Mouse (Mus musculus) intestine, embryonic 15.5 days (tissue): Measurements from ENCODE around the gene Eya4. TPM values are rescaled to one million over a fixed set of nuclear protein-coding genes. Genes with fewer than 3 reads are reported as not detected.

Experiments
- ATAC-seq: fragments of 200-750 bp; cut with Nextera tagmentation; 2 replicates; pipeline ENCODE4 v1.8.0; 2017; ENCODE audit warnings: moderate TSS enrichment, moderate library complexity
- H3K27ac ChIP-seq: fragments of 300-500 bp; sonication (generic); 2 replicates; pipeline ENCODE4 v1.5.1; 2015; ENCODE audit warnings: mild to moderate bottlenecking, inconsistent platforms
- H3K27me3 ChIP-seq: fragments of 300-500 bp; sonication (generic); replicated peaks from 2 replicates; pipeline ENCODE4 v1.6.1; 2015; ENCODE audit warnings: inconsistent platforms
- H3K36me3 ChIP-seq: fragments of 300-500 bp; sonication (generic); 2 replicates; pipeline ENCODE4 v1.6.1; 2015; ENCODE audit warnings: inconsistent platforms
- H3K4me1 ChIP-seq: fragments of 300-500 bp; sonication (generic); replicated peaks from 2 replicates; pipeline ENCODE4 v1.6.1; 2015; ENCODE audit warnings: inconsistent platforms
- H3K4me2 ChIP-seq: fragments of 300-500 bp; sonication (generic); replicated peaks from 2 replicates; pipeline ENCODE4 v1.6.1; 2015; ENCODE audit warnings: mild to moderate bottlenecking, inconsistent platforms
- H3K4me3 ChIP-seq: fragments of 300-500 bp; sonication (generic); replicated peaks from 2 replicates; pipeline ENCODE4 v1.5.1; 2015; ENCODE audit warnings: inconsistent platforms
- H3K9ac ChIP-seq: fragments of 300-500 bp; sonication (generic); 2 replicates; pipeline ENCODE4 v1.6.1; 2015; ENCODE audit warnings: inconsistent platforms
- H3K9me3 ChIP-seq: fragments of 300-500 bp; sonication (generic); 2 replicates; pipeline ENCODE4 v1.6.1; 2016; ENCODE audit warnings: inconsistent platforms
- WGBS: fragments of 180-500 bp; shearing (Covaris S2); methylation state at CpG from one replicate; pipeline ENCODE4 v1.1.7; 2015; 5-methylcytosine and 5-hydroxymethylcytosine counted together
- polyA plus RNA-seq: library from polyadenylated mRNA; unstranded; fragments of >200 nt; fragmentation: Nextera tagmentation; extraction: Ambion mirVana; gene quantifications from 2 replicates; pipeline ENCODE4 v1.2.1, GENCODE M21; 2015

Gene Eya4
- polyA plus RNA-seq = 0.82 and 1.1 TPM in 2 replicates

DNA sequence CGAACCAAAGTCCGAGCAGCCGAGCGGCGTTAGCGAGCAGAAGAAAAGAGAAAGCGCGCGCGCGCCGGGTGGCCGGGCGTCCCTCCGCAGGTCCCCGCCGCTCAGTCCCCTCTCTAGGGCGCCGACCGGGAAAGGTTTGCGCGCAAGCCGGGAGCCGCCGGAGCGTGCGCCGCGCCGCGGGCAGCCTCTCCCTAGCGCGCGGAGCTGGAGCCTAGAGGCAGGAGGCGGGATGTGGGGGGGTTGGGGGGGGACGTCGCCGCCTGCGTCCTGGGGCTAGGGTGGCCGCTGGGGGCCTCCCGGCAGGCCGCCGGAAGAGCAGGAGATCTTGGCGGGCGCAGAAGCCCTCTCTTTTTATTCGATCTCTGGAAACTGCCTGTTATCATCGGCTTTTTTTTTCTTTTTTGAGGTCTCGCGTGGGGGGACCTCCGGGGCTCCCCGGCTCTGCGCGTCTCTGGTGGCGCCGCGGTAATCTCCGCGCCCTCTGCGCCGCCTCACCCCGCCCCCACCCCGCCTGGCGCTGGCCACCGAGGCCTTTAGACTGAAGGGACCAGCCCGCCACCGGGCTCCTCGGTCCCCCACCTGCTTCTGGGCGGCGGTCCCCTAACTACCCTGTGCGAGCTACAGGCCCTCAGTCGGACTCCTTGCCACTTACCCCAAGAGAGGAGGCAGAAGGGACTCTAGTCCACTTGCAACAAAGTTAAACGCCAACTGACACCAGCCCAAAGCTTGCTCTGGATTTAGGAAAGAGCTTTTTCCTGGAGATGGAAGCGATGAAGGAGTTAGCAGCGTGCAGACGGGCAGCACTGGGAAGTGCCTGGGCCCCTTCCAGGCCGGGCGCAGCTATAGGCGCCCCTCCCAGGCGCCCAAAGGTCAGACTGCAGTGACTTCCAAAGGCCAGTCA is at the start of gene Eya4:
Gene Eya4, minus strand, starts transcription at position 776 of the 901 bp plus-strand sequence.
- H3K4me3 ChIP-seq = peak within 1 kb of the TSS; percentile 56
- no peaks in the 10 kb centered on the region for H3K9me3 ChIP-seq
- peaks cover 18% of the 10 kb centered on the region for H3K4me1 ChIP-seq
- peak within 1 kb of the TSS; percentile 45 for H3K9ac ChIP-seq
- peaks cover 12% of the 10 kb centered on the region for H3K27me3 ChIP-seq
- H3K36me3 ChIP-seq = no peaks in the 10 kb centered on the region
- H3K4me2 ChIP-seq = peak within 1 kb of the TSS; percentile 91
- H3K27ac ChIP-seq = no peak within 1 kb of the TSS
- peak; percentile 88 for ATAC-seq
- 3% methylated on average over 69 of the region's 79 CpGs for WGBS

GRCm38 (mm10) chr10:23395399-23395798 is 44.8 kb upstream of the Eya4 start:
- no peak for ATAC-seq
- Histone ChIP-seq H3K9ac (no peak overlapping the region), H3K4me1 (no peaks in the 10 kb centered on the region), H3K36me3 (no peaks in the 10 kb centered on the region), H3K27me3 (no peaks in the 10 kb centered on the region), H3K27ac (no peak overlapping the region), H3K4me2 (no peak overlapping the region), H3K4me3 (no peak overlapping the region), H3K9me3 (no peaks in the 10 kb centered on the region)
- whole genome bisulfite sequencing = 84% methylated on average over 3 of the region's 3 CpGs

DNA sequence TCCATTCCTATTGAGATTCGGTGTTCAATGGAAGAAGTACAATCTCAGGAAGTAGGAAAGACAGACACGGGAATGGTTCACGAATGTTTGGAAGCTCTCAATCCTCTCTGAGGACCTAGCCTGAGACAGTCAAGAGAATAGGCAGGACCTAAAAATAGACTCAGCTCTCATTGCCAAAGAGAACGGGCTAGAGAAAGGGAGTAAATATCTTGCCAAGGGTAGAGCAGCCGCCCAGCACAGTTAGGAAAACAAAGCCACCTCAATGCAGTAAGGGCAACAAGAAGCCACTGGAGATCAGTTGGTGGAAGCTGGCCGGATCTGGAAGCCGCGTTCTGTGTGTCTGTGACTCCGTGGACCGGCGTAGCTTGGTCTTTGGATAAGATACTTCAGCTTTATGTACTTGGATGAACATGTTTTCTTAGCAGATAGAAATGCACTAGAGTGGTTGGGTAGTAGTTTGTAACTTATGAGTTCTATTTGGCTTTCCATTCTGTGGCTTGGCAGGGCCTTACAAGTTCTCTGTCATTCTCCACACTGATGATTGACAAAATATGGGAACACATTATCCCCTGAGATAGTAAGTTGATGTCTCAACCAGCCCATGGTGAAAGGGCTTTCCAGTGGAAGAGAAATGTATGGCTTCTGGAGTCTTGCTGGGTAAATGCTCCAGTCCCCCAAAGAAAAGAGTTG is 44.1 kb upstream of the Eya4 start:
- Histone ChIP-seq H3K4me2 (no peak overlapping the region), H3K36me3 (no peaks in the 10 kb centered on the region), H3K4me3 (no peak overlapping the region), H3K9me3 (no peaks in the 10 kb centered on the region), H3K4me1 (no peaks in the 10 kb centered on the region), H3K27me3 (no peaks in the 10 kb centered on the region), H3K27ac (no peak overlapping the region), H3K9ac (no peak overlapping the region)
- ATAC-seq = no peak
- WGBS = 77% methylated on average over 11 of the region's 11 CpGs

GRCm38 (mm10) chr10:23394152-23394551 is 43.6 kb upstream of the Eya4 start:
- no peak overlapping the region for H3K27ac ChIP-seq
- WGBS = 40% methylated on average over 6 of the region's 6 CpGs
- no peak for ATAC-seq

DNA sequence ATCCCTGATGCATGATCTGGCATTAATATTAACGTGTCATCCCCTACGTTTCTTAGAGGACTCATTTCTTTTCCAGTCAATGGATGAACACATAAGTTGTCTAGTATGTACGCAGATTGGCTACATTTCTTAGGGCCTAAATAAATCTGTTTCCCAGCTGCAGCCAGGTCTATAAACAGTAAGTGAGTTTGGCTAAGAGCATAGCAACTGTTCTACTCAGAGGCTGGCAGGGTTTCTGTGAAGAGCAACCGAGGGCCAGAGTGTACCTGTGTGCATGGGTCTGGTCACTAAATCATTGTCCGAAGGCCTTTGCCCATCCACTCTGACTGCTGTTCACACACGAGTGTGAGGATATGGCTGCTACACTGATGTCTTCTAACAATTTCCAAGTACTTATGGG is 13.3 kb upstream of the Eya4 start:
- ATAC-seq = no peak
- no peaks in the 10 kb centered on the region for H3K36me3 ChIP-seq
- no peak overlapping the region for H3K4me2 ChIP-seq
- no peak overlapping the region for H3K27ac ChIP-seq
- no peaks in the 10 kb centered on the region for H3K9me3 ChIP-seq
- H3K9ac ChIP-seq = no peak overlapping the region
- H3K4me1 ChIP-seq = no peaks in the 10 kb centered on the region
- no peaks in the 10 kb centered on the region for H3K27me3 ChIP-seq
- WGBS = 83% methylated on average over 6 of the region's 6 CpGs
- no peak overlapping the region for H3K4me3 ChIP-seq

More at GRCm38 (mm10) chr10:23394152-23394551, 43.6 kb upstream of the Eya4 start:
- H3K9ac ChIP-seq = no peak overlapping the region
- no peaks in the 10 kb centered on the region for H3K27me3 ChIP-seq
- no peak overlapping the region for H3K4me2 ChIP-seq
- H3K4me3 ChIP-seq = no peak overlapping the region
- no peaks in the 10 kb centered on the region for H3K36me3 ChIP-seq
- no peaks in the 10 kb centered on the region for H3K4me1 ChIP-seq
- H3K9me3 ChIP-seq = no peaks in the 10 kb centered on the region

- Histone ChIP-seq H3K9me3 (no peaks in the 10 kb centered on the region), H3K4me1 (peaks cover 18% of the 10 kb centered on the region), H3K27me3 (peaks cover 12% of the 10 kb centered on the region), H3K27ac (no peak overlapping the region), H3K9ac (peak overlapping the region; percentile 45), H3K4me3 (peak overlapping the region; percentile 56), H3K36me3 (no peaks in the 10 kb centered on the region), H3K4me2 (peak overlapping the region; percentile 91)
- peak; percentile 64 for ATAC-seq
- under 1% methylated on average over 30 of the region's 33 CpGs for WGBS
Measured at GRCm38 (mm10) chr10:23349392-23350010, 1.1 kb downstream of the Eya4 start.

GRCm38 (mm10) chr10:23348893-23349391 is 1.6 kb downstream of the Eya4 start:
- 2% methylated on average over 22 of the region's 22 CpGs for WGBS
- peak overlapping the region; percentile 56 for H3K4me3 ChIP-seq
- peaks cover 12% of the 10 kb centered on the region for H3K27me3 ChIP-seq
- H3K36me3 ChIP-seq = no peaks in the 10 kb centered on the region
- H3K4me1 ChIP-seq = peaks cover 18% of the 10 kb centered on the region
- ATAC-seq = no peak
- H3K9ac ChIP-seq = no peak overlapping the region
- no peak overlapping the region for H3K27ac ChIP-seq
- no peaks in the 10 kb centered on the region for H3K9me3 ChIP-seq
- H3K4me2 ChIP-seq = peak overlapping the region; percentile 91

- Histone ChIP-seq H3K9me3 (no peaks in the 10 kb centered on the region), H3K4me2 (peak overlapping the region; percentile 91), H3K4me3 (peak overlapping the region; percentile 56), H3K36me3 (no peaks in the 10 kb centered on the region), H3K9ac (no peak overlapping the region), H3K4me1 (peaks cover 18% of the 10 kb centered on the region), H3K27ac (no peak overlapping the region), H3K27me3 (peaks cover 12% of the 10 kb centered on the region)
- ATAC-seq = no peak
- WGBS = 4% methylated on average over 34 of the region's 34 CpGs
Measured at GRCm38 (mm10) chr10:23348101-23348892, 2.3 kb downstream of the Eya4 start.

- no peaks in the 10 kb centered on the region for H3K27me3 ChIP-seq
- H3K9me3 ChIP-seq = no peaks in the 10 kb centered on the region
- H3K4me2 ChIP-seq = no peak overlapping the region
- ATAC-seq = no peak
- WGBS = 50% methylated on average over 1 of the region's 1 CpGs
- no peak overlapping the region for H3K27ac ChIP-seq
- no peak overlapping the region for H3K9ac ChIP-seq
- no peaks in the 10 kb centered on the region for H3K36me3 ChIP-seq
- H3K4me1 ChIP-seq = no peaks in the 10 kb centered on the region
- H3K4me3 ChIP-seq = no peak overlapping the region
Measured at GRCm38 (mm10) chr10:23337250-23337649, 13.3 kb downstream of the Eya4 start.

- Histone ChIP-seq H3K27me3 (no peaks in the 10 kb centered on the region), H3K9me3 (no peaks in the 10 kb centered on the region), H3K4me2 (no peak overlapping the region), H3K4me1 (no peaks in the 10 kb centered on the region), H3K36me3 (no peaks in the 10 kb centered on the region), H3K9ac (no peak overlapping the region), H3K27ac (no peak overlapping the region), H3K4me3 (no peak overlapping the region)
- no peak for ATAC-seq
- 45% methylated on average over 5 of the region's 5 CpGs for WGBS
Measured at GRCm38 (mm10) chr10:23332768-23333167, 17.8 kb downstream of the Eya4 start.

DNA sequence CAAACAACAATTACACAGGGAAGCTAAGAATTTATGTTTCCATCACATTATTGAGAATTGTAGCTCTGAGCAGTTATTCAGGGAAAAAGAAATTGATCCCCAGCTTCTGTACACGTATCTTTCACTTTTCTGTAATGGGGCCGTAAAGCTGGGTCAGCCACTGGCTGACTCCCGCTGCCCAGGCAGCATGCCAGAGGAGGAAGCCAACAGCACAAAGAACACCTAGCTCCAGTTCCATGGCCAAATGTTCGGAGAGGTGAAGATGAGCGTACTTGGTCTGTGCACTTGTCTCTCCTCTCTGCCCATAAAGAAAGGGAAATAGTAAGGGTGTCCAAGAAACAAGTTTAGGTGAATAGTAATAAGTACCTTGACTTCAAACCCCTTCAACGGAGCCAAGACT is 22.9 kb downstream of the Eya4 start:
- Histone ChIP-seq H3K27ac (no peak overlapping the region), H3K27me3 (no peaks in the 10 kb centered on the region), H3K4me1 (no peaks in the 10 kb centered on the region), H3K9ac (no peak overlapping the region), H3K36me3 (no peaks in the 10 kb centered on the region), H3K9me3 (no peaks in the 10 kb centered on the region), H3K4me3 (no peak overlapping the region), H3K4me2 (no peak overlapping the region)
- no peak for ATAC-seq
- 86% methylated on average over 6 of the region's 6 CpGs for WGBS
